Mouse (Mus musculus): Measurements from ENCODE around the gene Mfsd14a.
A peak's percentile ranks its signal among the peaks of the same experiment; 100 is the strongest.
"Not testable (repeated sequence)": the region's sequence is repeated elsewhere in the genome, so short reads cannot be mapped to it uniquely, and the experiment has no call there.

The Mfsd14a gene

GRCm38 (mm10) chr3:116662463-116662863 lies at the start of gene Mfsd14a:
TSS of gene Mfsd14a (minus strand) at chr3:116662677.
- peak; percentile 97 to 98 for DNase-seq (ENCODE audit: low spot score in 2 of 2)

GRCm38 (mm10) chr3:116711624-116712435 lies 49.4 kb upstream of the Mfsd14a start:
- DNase-seq (ENCODE audit: low spot score in 2 of 2), result peak; percentile 86 to 87

GRCm38 (mm10) chr3:116710941-116711340 lies 48.5 kb upstream of the Mfsd14a start:
- no peak for DNase-seq (ENCODE audit: low spot score in 2 of 2)

- no peak for DNase-seq (ENCODE audit: low spot score in 2 of 2)
These were observed 43.2 kb upstream of the Mfsd14a start for GRCm38 (mm10) chr3:116705637-116706204.

- no peak for DNase-seq (ENCODE audit: low spot score in 2 of 2)
These were observed 41.4 kb upstream of the Mfsd14a start for GRCm38 (mm10) chr3:116703835-116704234.

GRCm38 (mm10) chr3:116702647-116703272 lies 40.3 kb upstream of the Mfsd14a start:
- DNase-seq (ENCODE audit: low spot score in 2 of 2), result no peak

- no peak for DNase-seq (ENCODE audit: low spot score in 2 of 2)
These were observed 39.1 kb upstream of the Mfsd14a start for GRCm38 (mm10) chr3:116701601-116702000.

GRCm38 (mm10) chr3:116698786-116699185 lies 36.3 kb upstream of the Mfsd14a start:
- DNase-seq (ENCODE audit: low spot score in 2 of 2), result no peak

- no peak for DNase-seq (ENCODE audit: low spot score in 2 of 2)
These were observed 33.1 kb upstream of the Mfsd14a start for GRCm38 (mm10) chr3:116695666-116695985.

- DNase-seq (ENCODE audit: low spot score in 2 of 2), result no peak
These were observed 32.6 kb upstream of the Mfsd14a start for GRCm38 (mm10) chr3:116694955-116695665.

- DNase-seq (ENCODE audit: low spot score in 2 of 2), result no peak
These were observed 31.8 kb upstream of the Mfsd14a start for GRCm38 (mm10) chr3:116694312-116694711.

GRCm38 (mm10) chr3:116681160-116681559 lies 18.7 kb upstream of the Mfsd14a start, which contains the start of gene Gm43191:
TSS of gene Gm43191 (minus strand) at chr3:116681260.
- no peak for DNase-seq (ENCODE audit: low spot score in 2 of 2)

- DNase-seq (ENCODE audit: low spot score in 2 of 2), result not testable (repeated sequence)
These were observed 1.8 kb upstream of the Mfsd14a start for GRCm38 (mm10) chr3:116664281-116664680.

GRCm38 (mm10) chr3:116661870-116662414 lies 535 bp downstream of the Mfsd14a start:
- DNase-seq (ENCODE audit: low spot score in 2 of 2), result no peak

- no peak for DNase-seq (ENCODE audit: low spot score in 2 of 2)
These were observed 1.1 kb downstream of the Mfsd14a start for GRCm38 (mm10) chr3:116661288-116661869.

GRCm38 (mm10) chr3:116659856-116660430 lies 2.5 kb downstream of the Mfsd14a start:
- no peak for DNase-seq (ENCODE audit: low spot score in 2 of 2)

- DNase-seq (ENCODE audit: low spot score in 2 of 2), result no peak
These were observed 3.4 kb downstream of the Mfsd14a start for GRCm38 (mm10) chr3:116658928-116659565.

- DNase-seq (ENCODE audit: low spot score in 2 of 2), result peak in 1 of 2 experiments; percentile 17
These were observed 6.1 kb downstream of the Mfsd14a start for GRCm38 (mm10) chr3:116656184-116656965.

- peak in 1 of 2 experiments; percentile 12 for DNase-seq (ENCODE audit: low spot score in 2 of 2)
These were observed 8.4 kb downstream of the Mfsd14a start for GRCm38 (mm10) chr3:116654051-116654450.
